Mouse (Mus musculus) kidney, postnatal 0 days (tissue): ENCODE data around the gene Lsm2. TPM values are rescaled to one million over a fixed set of nuclear protein-coding genes. Genes with fewer than 3 reads are reported as not detected.
"Not testable (repeated sequence)": the region's sequence is repeated elsewhere in the genome, so short reads cannot be mapped to it uniquely, and the experiment has no call there.

Experiments used
- ATAC-seq: fragments of 200-750 bp; cut with Nextera tagmentation; replicated peaks from 2 replicates; pipeline ENCODE4 v1.8.0; 2017; ENCODE audit warnings: low read depth, moderate number of reproducible peaks, moderate TSS enrichment, moderate library complexity; ENCODE audit not compliant: low FRiP score
- DNase-seq: peaks from one replicate; pipeline ENCODE4 v3.0.0-alpha.2; 2016; ENCODE audit warnings: low spot score
- H3K27ac ChIP-seq: fragments of 300-500 bp; sonication (generic); 2 replicates; pipeline ENCODE4 v1.5.1; 2014; ENCODE audit warnings: mild to moderate bottlenecking
- H3K27me3 ChIP-seq: fragments of 300-500 bp; sonication (generic); 2 replicates; pipeline ENCODE4 v1.6.1; 2014; ENCODE audit warnings: low read length, mixed read lengths; ENCODE audit not compliant: insufficient read depth
- H3K36me3 ChIP-seq: fragments of 300-500 bp; sonication (generic); 2 replicates; pipeline ENCODE4 v1.6.1; 2014; ENCODE audit warnings: low read length, mixed read lengths; ENCODE audit not compliant: insufficient read depth
- H3K4me1 ChIP-seq: fragments of 300-500 bp; sonication (generic); replicated peaks from 2 replicates; pipeline ENCODE4 v1.6.1; 2014; ENCODE audit warnings: antibody characterized with exemption, low read length, mixed read lengths; ENCODE audit not compliant: insufficient read depth
- H3K4me2 ChIP-seq: fragments of 300-500 bp; sonication (generic); 2 replicates; pipeline ENCODE4 v1.6.1; 2014; ENCODE audit warnings: mild to moderate bottlenecking, low read length, moderate library complexity, mixed read lengths
- H3K4me3 ChIP-seq: fragments of 300-500 bp; sonication (generic); replicated peaks from 2 replicates; pipeline ENCODE4 v1.5.1; 2014; ENCODE audit warnings: low read depth, low read length
- H3K9ac ChIP-seq: fragments of 300-500 bp; sonication (generic); 2 replicates; pipeline ENCODE4 v1.6.1; 2014; ENCODE audit warnings: low read depth, low read length
- H3K9me3 ChIP-seq: fragments of 300-500 bp; sonication (generic); replicated peaks from 2 replicates; pipeline ENCODE4 v1.6.1; 2016; ENCODE audit warnings: low read length, inconsistent platforms, mixed read lengths
- CTCF ChIP-seq: IDR thresholded peaks from 2 replicates; pipeline ENCODE4 v1.5.1; 2016; ENCODE audit warnings: antibody characterized with exemption, low read depth, mild to moderate bottlenecking, moderate library complexity
- WGBS: fragments of 180-500 bp; shearing (Covaris S2); extraction: QIAGEN DNeasy Blood & Tissue Kit; methylation state at CpG from one replicate; pipeline ENCODE4 v1.1.7; 2014; 5-methylcytosine and 5-hydroxymethylcytosine counted together
- polyA plus RNA-seq: library from polyadenylated mRNA; unstranded; fragments of >200 nt; fragmentation: Nextera tagmentation; extraction: Ambion mirVana; gene quantifications from 2 replicates; pipeline ENCODE4 v1.2.1, GENCODE M21; 2015

The Lsm2 gene
- polyA plus RNA-seq, 1 experiment from 2014 or later, result 133 TPM

DNA sequence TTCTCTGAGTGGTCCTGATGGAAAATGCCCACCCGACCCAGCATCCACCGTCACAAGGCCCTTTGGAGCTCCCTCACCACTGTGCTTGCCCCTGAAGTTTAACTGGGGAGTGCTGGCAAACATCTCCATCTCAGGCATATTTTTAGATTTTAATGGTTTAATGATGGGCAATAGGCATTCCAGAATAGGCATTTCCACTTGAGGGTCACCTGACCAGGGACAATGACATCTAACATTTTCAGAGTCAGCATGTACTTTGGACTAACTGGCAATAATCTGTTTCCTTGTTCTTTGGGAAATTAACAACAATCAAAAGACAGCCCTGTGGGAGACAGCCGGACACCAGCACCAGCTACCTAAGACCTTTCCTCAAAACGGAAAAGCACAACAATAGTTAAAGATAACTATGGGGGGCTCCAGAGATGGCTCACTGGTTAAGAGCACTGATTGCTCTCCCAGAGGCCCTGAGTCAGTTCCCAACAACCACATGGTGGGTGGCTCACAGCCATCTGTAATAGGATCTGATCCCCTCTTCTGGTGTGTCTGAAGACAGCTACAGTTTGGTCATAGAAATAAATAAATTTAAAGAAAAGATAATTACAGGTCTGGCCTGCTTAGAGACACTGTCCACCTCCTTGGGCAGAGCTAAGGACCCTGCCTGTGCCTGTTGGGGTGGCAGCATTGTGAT, 38.4 kb upstream of the Lsm2 start:
- Histone ChIP-seq H3K4me3 (no peak overlapping the region), H3K9me3 (no peaks in the 10 kb centered on the region), H3K4me1 (no peaks in the 10 kb centered on the region), H3K36me3 (no peaks in the 10 kb centered on the region), H3K27me3 (no peaks in the 10 kb centered on the region), H3K9ac (no peak overlapping the region), H3K4me2 (no peak overlapping the region), H3K27ac (no peak overlapping the region)
- no peak for DNase-seq
- 82% methylated on average over 4 of the region's 4 CpGs for whole genome bisulfite sequencing
- no peak for TF ChIP-seq CTCF
- ATAC-seq, result no peak

DNA sequence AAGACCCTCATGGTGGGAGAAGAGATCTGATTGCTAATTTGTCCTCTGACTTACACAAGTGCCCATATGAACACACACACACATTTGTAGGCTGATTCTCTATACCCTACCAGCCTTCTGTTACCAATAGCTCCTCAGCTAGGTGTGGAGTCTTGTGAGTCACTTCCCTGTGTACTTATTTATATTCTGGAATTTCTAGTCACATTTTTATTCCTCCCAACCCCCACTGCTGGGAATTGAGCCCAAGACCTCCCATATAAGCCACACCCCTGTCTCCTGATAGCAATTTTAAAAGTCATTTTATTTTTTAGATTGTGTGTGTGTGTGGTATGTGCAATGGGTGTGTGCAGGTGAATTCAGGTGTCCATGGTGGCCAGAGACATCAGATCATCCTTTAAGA, 37.3 kb upstream of the Lsm2 start:
- Histone ChIP-seq H3K27ac (no peak overlapping the region), H3K27me3 (no peaks in the 10 kb centered on the region), H3K4me2 (no peak overlapping the region), H3K9ac (no peak overlapping the region), H3K9me3 (no peaks in the 10 kb centered on the region), H3K36me3 (no peaks in the 10 kb centered on the region), H3K4me3 (no peak overlapping the region), H3K4me1 (no peaks in the 10 kb centered on the region)
- no peak for TF ChIP-seq CTCF
- ATAC-seq, result no peak
- no peak for DNase-seq

DNA sequence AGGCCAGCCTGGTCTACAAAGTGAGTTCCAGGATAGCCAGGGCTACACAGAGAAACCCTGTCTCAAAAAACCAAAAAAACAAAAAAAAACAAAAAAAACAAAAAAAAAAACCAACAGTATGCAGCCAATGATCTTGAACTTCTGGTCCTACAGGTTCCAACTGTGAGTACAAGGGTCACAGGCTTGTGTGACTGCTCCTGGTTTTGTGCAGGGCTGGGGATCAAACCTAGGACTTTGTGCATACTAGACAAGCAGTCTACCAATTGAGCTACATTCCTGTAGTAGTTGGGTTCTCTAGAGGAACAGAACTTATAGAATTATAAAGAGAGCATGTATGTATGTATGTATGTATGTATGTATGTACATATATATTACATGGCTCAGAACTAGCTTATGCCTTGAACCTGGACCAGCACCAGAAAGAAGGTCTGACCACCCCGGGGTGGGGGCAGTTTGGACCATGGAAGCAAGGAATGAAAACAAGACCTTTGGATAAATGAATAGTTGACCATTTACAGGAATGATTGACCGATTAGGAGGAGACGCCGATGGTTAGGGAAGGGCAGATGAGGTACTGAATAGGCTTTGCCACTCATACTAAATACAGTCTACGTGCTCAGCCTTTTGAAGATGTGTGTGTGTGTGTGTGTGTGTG, 35.0 kb upstream of the Lsm2 start:
- DNase-seq, result no peak
- TF ChIP-seq CTCF, result no peak
- no peak overlapping the region for H3K4me3 ChIP-seq
- H3K27ac ChIP-seq, result no peak overlapping the region
- 69% methylated on average over 5 of the region's 5 CpGs for WGBS
- no peak for ATAC-seq
- H3K27me3 ChIP-seq, result no peaks in the 10 kb centered on the region
- no peak overlapping the region for H3K4me2 ChIP-seq
- no peaks in the 10 kb centered on the region for H3K9me3 ChIP-seq
- H3K9ac ChIP-seq, result no peak overlapping the region
- H3K36me3 ChIP-seq, result peaks cover 14% of the 10 kb centered on the region
- 0 out of 2 replicates have a peak, but pooled peaks cover 4% of the 10 kb centered on the region for H3K4me1 ChIP-seq

DNA sequence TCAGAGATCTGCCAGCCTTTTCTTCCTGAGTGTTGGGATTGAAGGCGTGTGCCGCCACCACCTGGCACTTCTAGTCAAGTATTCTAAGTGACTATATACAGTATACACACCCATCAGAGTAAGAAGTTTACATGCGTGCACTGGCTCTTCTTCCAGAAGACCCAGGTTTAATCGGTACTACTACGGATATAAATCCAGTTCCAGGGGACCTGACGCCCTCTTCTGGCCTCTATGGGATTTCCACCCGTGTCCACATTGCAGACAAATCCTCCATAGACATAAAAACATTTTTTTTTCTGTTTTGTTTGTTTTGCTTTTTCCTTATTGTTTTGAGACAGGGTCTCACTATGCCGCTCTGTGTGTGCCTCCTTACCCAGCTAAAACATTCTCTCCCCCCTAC, 34.1 kb upstream of the Lsm2 start:
- Histone ChIP-seq H3K9me3 (no peaks in the 10 kb centered on the region), H3K4me1 (0 out of 2 replicates have a peak, but pooled peaks cover 4% of the 10 kb centered on the region), H3K27me3 (no peaks in the 10 kb centered on the region), H3K9ac (no peak overlapping the region), H3K4me3 (no peak overlapping the region), H3K27ac (no peak overlapping the region), H3K36me3 (peaks cover 14% of the 10 kb centered on the region), H3K4me2 (no peak overlapping the region)
- WGBS, result 17% methylated on average over 8 of the region's 8 CpGs
- ATAC-seq, result no peak
- peak; percentile 73 for TF ChIP-seq CTCF
- peak; percentile 79 for DNase-seq

DNA sequence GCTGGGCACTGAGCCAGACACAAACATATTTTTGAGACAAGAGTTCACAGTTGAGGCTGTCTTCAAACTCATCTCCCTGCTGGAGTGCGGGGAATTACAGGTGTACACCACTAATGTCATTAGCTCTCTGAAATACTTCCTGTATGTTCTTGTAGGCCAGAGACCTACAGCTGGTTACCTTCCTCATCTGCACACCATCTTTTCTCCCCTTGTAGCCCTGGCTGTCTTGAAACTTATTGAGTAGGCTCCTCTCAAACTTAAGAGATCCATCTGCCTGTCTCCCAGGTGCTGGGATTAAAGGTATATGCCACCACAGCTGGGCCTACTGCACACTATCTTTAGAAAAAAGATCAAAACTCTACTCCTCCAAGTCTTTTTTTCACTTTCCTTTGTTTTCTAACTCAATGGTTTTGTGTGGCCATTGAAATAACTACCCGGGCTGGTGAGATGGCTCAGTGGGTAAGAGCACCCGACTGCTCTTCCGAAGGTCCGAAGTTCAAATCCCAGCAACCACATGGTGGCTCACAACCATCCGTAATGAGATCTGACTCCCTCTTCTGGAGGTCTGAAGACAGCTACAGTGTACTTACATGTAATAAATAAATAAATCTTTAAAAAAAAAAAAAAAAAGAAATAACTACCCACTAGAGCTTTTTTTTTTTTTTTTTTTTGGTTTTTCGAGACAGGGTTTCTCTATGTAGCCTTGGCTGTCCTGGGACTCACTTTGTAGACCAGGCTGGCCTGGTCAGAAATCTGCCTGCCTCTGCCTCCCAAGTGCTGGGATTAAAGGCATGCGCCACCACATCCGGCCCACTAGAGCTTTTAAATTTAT, 32.7 kb upstream of the Lsm2 start:
- not testable (repeated sequence) for H3K9me3 ChIP-seq, DNase-seq, H3K27me3 ChIP-seq, H3K9ac ChIP-seq, ATAC-seq, H3K4me3 ChIP-seq, H3K4me1 ChIP-seq, H3K4me2 ChIP-seq
- Histone ChIP-seq H3K36me3 (peaks cover 14% of the 10 kb centered on the region), H3K27ac (peak overlapping the region; percentile 25; the same call in 1 of the 2 replicates)
- 0 out of 2 replicates have a peak, but pooled peaks have one; percentile 21 for TF ChIP-seq CTCF
- 57% methylated on average over 9 of the region's 9 CpGs for WGBS

DNA sequence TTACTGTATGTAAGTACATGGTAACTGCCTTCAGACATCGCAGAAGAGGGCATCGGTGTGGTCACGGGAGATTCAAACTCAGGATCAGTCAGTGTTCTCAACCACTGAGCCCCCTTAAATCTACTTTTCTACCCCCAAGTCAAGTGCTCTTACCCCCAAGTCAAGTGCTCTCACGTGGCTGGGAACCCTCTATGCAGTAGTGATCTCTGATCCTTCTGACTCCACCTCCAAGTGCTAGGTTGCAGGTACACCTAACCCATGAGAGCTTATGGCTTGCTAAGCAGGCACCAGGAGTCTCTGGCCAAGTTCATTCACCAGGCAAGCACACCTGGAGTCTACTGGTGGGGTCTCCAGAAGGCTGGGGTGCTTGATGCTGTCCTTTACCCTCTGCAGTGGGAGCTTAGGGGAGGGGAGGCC, 32.1 kb upstream of the Lsm2 start:
- H3K36me3 ChIP-seq, result peaks cover 14% of the 10 kb centered on the region
- no peaks in the 10 kb centered on the region for H3K27me3 ChIP-seq
- no peak for ATAC-seq
- H3K4me1 ChIP-seq, result 0 out of 2 replicates have a peak, but pooled peaks cover 4% of the 10 kb centered on the region
- H3K9ac ChIP-seq, result no peak overlapping the region
- no peak overlapping the region for H3K4me2 ChIP-seq
- no peak for DNase-seq
- WGBS, result 50% methylated on average over 4 of the region's 4 CpGs
- TF ChIP-seq CTCF, result no peak
- no peaks in the 10 kb centered on the region for H3K9me3 ChIP-seq
- 0 out of 2 replicates have a peak overlapping the region, but pooled peaks have one; percentile 1 for H3K27ac ChIP-seq
- no peak overlapping the region for H3K4me3 ChIP-seq
